Mouse (Mus musculus) WW6 (cell line): ENCODE data around the gene 4930558K02Rik.

Experiments
- DNase-seq: peaks from one replicate; pipeline ENCODE4 v3.0.0-alpha.2; 2013; ENCODE audit warnings: low read depth, low spot score

4930558K02Rik gene

DNA sequence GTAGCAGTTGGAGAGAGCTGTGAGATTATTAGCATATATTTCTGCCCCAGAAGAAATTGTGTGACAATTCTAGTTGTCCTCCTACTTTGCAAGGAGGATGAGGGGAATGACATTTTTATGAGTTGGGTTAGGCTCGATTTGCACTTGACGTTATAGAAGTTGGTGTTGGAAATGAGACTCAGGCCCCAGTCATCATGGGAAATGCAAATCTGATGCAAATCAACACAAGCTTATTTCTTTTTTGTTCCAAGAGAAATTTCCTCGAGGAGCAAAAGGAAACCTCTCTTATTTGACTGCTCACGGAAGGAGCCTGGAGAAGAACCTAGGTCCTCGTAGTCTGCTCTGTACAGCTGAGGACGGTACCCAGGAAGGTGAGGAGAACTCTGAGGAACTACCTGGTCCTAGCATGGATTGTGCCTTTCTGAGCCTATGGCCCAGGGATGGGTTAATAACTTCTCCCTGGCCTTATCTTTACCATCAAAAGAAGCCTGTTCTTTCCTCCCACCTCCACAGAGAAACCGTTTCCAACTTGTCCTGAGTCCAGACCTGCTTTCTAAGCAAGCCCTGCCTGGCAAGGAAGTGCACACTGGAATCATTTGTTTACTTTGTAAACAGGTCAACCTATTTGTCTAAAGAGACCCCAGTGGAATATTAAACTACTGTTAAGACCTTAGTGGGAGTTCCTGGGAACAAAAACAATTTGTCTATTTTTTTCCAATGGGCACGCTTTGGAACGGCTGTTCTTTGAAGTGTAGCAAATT is 76.6 kb downstream of the 4930558K02Rik start:
- no peak for DNase-seq

DNA sequence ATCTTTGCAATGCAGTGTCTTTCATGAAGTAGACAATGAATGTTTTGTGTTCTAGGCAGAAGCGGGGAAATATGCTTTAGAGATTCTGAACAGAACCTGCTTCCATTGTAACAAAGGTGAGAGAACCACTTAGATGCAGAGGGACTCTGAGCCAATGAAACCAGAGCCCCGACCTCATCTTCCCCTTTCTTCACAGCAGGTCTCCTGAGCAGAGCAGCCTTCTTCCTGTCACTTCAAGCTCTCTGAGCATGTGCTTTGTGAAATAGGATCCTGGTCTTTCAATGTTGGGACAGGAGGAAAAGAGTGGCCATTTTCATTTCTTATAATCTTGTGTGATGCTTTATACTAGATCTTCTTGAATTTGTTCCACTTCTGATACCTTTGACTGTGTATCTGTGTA is 79.3 kb downstream of the 4930558K02Rik start:
- DNase-seq: no peak

DNA sequence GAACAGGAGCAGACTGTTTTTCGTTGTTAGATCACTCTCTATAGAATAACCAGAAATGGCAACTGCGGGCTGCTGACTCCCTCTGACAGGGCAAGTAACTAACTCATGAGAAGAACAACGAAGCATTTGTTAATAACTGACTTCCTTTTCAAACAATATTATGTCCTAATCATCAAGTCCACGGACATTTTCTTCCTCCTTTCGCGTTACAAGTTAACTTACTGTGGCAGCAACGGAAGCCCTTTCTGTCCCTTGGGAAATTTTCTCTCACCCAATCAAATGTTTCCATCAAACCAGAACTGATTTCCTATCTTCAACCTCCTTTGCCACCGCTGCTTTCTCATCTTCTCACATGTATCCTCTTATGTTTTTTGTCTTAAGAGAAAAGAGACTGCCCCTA is 82.2 kb downstream of the 4930558K02Rik start:
- DNase-seq: no peak

DNA sequence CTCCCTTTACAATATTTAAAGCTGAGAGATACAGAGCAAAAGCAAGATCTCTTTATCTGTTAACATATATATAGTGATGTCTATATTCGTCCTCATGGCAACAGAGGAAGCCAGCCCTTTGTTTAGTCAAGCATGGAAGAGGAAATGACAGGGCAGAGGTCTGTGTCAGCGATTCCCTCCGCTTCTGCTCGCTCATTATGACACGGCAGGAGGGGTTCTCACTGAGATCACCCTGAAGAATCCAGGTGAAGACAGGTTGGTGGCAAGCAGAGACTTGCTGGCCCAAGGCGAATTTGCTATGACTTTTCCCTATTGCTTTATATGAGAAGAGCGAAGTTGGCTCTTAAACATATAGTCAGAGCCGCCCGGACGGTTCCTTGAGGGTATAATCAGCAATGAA is 83.3 kb downstream of the 4930558K02Rik start:
- no peak for DNase-seq

DNA sequence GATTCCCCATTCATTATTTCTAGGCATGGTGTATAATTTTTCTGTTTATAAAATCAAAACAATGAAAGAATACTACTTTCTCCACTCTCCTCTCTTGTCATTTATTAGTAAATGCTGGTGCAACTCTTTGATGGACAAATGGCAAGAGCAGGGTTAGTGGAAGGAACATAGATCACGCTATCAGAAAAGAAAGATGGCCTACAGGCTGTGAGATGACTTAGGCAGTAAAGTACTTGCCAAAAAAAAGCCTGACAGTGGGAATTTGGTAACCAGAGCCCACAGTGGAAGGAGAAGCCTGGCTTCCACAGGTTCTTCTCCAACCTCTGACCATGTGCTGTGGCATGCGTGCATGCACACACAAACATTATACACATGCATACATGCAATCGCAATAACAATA is 84.4 kb downstream of the 4930558K02Rik start:
- DNase-seq: no peak

DNA sequence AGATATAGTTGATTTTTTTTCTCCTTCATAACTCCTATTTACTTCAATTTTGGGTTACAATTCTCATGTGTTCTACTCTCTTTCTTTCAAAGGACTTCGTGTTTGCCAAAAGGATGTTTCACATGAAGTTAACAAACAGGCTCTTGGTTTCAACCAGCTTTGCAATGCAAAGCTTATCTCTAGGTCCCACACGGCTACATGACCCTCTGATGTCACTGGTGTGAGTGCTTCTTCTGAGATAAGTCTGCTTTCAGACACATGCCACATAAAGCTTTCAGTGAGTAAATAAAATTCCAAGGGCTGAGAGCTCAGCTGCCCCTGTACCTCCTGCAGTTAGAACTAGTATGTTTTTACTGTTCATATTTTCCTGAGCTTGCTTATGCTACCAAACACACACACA is 84.9 kb downstream of the 4930558K02Rik start:
- no peak for DNase-seq

DNA sequence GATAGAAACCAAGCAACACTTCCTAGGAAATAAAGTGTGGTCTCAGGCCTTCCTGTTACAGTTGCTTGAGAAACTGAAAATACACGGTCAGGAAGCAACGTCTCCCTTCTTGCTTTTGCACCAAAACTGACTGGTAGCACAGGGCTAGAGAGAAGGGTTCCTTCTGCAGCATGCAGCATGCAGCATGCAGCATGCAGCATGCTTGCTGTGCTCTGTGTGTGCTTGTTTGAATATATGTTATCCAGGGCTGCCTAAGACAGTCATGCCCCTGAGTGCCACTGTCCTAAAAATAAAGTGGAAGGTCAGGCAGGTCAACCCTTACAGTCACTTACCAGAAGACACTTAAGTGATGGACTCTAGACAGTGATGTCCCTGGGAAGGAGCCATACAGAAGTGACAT is 85.3 kb downstream of the 4930558K02Rik start:
- DNase-seq: no peak
